Mouse (Mus musculus) CH12.LX (cell line): Measurements from ENCODE around the gene Cyp24a1.

Experiments
- CTCF ChIP-seq, 2 experiments: IDR thresholded peaks in 1 of 2; conservative IDR thresholded peaks in 1 of 2; 2 replicates each; pipeline ENCODE4 v1.5.1; 2011 to 2012; ENCODE audit warnings: low read depth in 2 of 2, low read length in 2 of 2, improper control_type of control experiment in 1 of 2, inconsistent platforms in 1 of 2, mild to moderate bottlenecking in 1 of 2, moderate library complexity in 1 of 2
- ELF1 ChIP-seq: IDR thresholded peaks from 2 replicates; pipeline ENCODE4 v1.6.1; 2014; ENCODE audit warnings: low read depth, mild to moderate bottlenecking, inconsistent platforms, low read length, improper control_type of control experiment
- EP300 ChIP-seq: IDR thresholded peaks from 2 replicates; pipeline ENCODE4 v1.6.1; 2011; ENCODE audit warnings: low read length, improper control_type of control experiment
- GABPA ChIP-seq: IDR thresholded peaks from 2 replicates; pipeline ENCODE4 v1.6.1; 2012; ENCODE audit warnings: low read depth, low read length, improper control_type of control experiment, inconsistent platforms; ENCODE audit not compliant: insufficient replicate concordance
- HCFC1 ChIP-seq: IDR thresholded peaks from 2 replicates; pipeline ENCODE4 v1.6.1; 2012; ENCODE audit warnings: low read depth, mild to moderate bottlenecking, inconsistent platforms, low read length, improper control_type of control experiment
- IRF4 ChIP-seq: IDR thresholded peaks from 2 replicates; pipeline ENCODE4 v1.6.1; 2014; ENCODE audit warnings: low read depth, mild to moderate bottlenecking, inconsistent platforms, low read length, improper control_type of control experiment
- JUND ChIP-seq: conservative IDR thresholded peaks from 2 replicates; pipeline ENCODE4 v1.6.1; 2011; ENCODE audit warnings: low read depth, low read length, improper control_type of control experiment
- MAX ChIP-seq: IDR thresholded peaks from 2 replicates; pipeline ENCODE4 v1.6.1; 2011; ENCODE audit warnings: low read length, improper control_type of control experiment
- MAZ ChIP-seq: IDR thresholded peaks from 2 replicates; pipeline ENCODE4 v1.6.1; 2012; ENCODE audit warnings: low read depth, mild to moderate bottlenecking, inconsistent platforms, low read length, improper control_type of control experiment, moderate library complexity
- POLR2A ChIP-seq: IDR thresholded peaks from 2 replicates; pipeline ENCODE4 v1.6.1; 2011; ENCODE audit warnings: low read depth, mild to moderate bottlenecking, improper control_type of control experiment, low read length
- POLR2AphosphoS2 ChIP-seq: IDR thresholded peaks from 2 replicates; pipeline ENCODE4 v1.6.1; 2011; ENCODE audit warnings: low read depth, low read length, improper control_type of control experiment
- TCF12 ChIP-seq: IDR thresholded peaks from 2 replicates; pipeline ENCODE4 v1.6.1; 2014; ENCODE audit warnings: low read depth, mild to moderate bottlenecking, inconsistent platforms, low read length, improper control_type of control experiment
- ZNF384 ChIP-seq: IDR thresholded peaks from 2 replicates; pipeline ENCODE4 v1.6.1; 2012; ENCODE audit warnings: low read depth, low read length, improper control_type of control experiment, inconsistent platforms

- TF ChIP-seq ZNF384 (no peak), EP300 (no peak), TCF12 (no peak), IRF4 (no peak), POLR2AphosphoS2 (no peak), CTCF (conservative IDR thresholded peaks at IDR 0.05 in 1 of 2, IDR thresholded peaks at IDR 0.05 in 1 of 2; ENCODE audit: low read depth in 2 of 2, low read length in 2 of 2) (no peak), GABPA (no peak), HCFC1 (no peak), MAX (no peak), JUND (no peak), MAZ (no peak), POLR2A (no peak), ELF1 (no peak)
Measured at GRCm38 (mm10) chr2:170503343-170503742, 6.4 kb upstream of the Cyp24a1 start.
